Mouse (Mus musculus): ENCODE measurements around the gene Hspa1a.
"Not testable (repeated sequence)": the region's sequence is repeated elsewhere in the genome, so short reads cannot be mapped to it uniquely, and the experiment has no call there.

GRCm38 (mm10) chr17:34995927-34996326 is 24.0 kb upstream of the Hspa1a start:
- TF ChIP-seq CTCF (IDR thresholded peaks at IDR 0.05; ENCODE audit: insufficient read depth, low read length); POLR2A (IDR thresholded peaks at IDR 0.05; ENCODE audit: borderline replicate concordance, extremely low read depth, low read depth, low read length): not testable (repeated sequence)
